Mouse (Mus musculus) gastrocnemius, postnatal 25 days (tissue): ENCODE data around the gene Klhl29. TPM values are rescaled to one million over a fixed set of nuclear protein-coding genes. Genes with fewer than 3 reads are reported as not detected.

Source experiments
- DNase-seq: peaks from one replicate; pipeline ENCODE4 v3.0.0; 2022
- long read RNA-seq, 2 experiments: library from polyadenylated mRNA; stranded (forward); transcript quantifications; one replicate each; pipeline ENCODE4 v2.0.0; 2021
- total RNA-seq, 2 experiments: library from RNA; stranded (reverse); gene quantifications; 1 replicate in 1 of 2; 2 replicates in 1 of 2; pipeline ENCODE4 v1.2.3; 2021

The Klhl29 gene
- total RNA-seq = 1 to 10 TPM; 1.5 to 3.4 TPM
- long read RNA-seq, experiment 1, partial matches to known transcripts = 0 of 1 reads
- long read RNA-seq, experiment 1, other reads (novel, unspliced or antisense) = 1 of 1 reads
- long read RNA-seq, experiment 2, partial matches to known transcripts = 0 of 2 reads
- long read RNA-seq, experiment 2, other reads (novel, unspliced or antisense) = 2 of 2 reads

DNA sequence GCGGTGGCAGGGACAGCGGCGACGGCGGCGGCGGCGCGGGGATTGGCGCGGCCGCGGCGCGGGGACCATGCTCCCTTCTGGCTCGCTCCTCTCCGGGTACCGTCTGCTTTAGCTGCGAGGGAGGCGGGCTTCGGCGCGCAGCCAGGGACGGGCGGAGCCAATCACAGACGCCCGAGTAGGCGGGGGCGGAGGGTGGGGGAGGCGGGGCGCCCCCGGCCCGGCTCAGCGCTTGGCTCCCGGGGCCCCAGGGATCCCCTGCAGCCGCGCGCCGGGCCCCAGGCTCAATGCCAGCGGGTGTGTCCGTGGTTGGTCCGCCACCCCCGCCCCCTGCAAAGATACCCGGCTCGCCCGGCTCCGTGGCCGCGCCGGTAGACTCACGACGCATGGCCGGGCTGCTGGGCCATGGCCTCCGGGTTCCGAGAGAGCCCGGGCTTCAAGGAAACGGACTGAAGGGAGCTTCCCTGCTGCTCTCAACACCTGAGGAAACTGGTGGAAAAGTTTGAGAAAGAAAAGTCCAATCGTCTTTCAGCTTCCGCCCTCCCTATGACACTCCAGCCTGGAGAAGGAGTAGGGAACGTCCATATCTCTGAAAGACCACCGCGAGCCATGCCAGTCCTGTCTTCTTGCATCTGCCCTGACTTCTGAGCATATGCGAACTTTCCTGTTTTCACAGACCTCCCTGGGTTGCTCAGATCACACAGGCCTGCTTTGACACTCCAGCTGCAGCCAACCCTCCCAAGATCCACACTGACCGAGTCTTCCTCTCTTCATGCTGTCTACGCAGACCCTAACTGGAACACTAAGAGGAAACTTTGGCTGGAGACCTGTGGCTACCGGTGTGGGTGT lies at the start of gene Klhl29:
TSS of gene Klhl29 (minus strand) at position 67 of the 846 bp plus-strand sequence.
- peak; percentile 86 for DNase-seq

DNA sequence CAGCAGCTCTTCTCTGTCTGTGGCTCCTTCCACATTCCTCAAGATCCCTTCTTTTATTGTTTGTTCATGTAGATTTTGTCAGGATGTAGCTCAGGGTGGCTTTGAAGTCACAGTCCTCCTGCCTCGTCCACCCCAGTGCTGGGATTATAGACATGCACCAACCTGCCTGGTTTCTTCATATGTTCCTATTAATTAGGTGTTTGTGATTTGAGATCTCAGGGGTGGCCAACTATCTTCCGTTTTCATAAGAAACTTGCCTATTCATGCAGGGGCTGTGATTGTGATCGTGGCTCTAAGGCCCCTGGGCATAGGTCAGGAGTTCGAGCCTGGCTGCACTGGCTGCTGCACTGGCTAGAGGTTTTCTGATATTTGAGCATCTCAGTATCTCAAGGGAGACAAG lies 49.8 kb upstream of the Klhl29 start:
- no peak for DNase-seq

DNA sequence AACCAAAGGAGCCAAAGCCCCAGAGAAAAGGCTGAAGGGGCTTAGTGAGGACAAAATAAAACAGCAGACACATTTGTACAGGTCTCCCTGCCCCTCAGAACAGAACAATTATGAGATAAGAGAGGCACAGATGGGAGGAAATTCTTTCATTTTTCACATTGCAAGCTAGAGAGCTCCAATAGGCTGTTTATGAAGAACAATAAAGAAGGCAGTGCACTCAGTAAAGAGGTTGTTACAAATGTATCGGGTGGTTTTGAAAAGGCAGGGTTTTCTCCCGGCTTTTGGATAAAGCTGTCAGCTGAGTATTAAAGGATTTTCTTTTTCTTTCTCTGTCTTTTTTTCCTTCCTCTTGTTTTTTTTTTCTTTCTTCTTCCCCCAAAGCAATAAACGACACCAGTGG lies 40.3 kb upstream of the Klhl29 start:
- no peak for DNase-seq

DNA sequence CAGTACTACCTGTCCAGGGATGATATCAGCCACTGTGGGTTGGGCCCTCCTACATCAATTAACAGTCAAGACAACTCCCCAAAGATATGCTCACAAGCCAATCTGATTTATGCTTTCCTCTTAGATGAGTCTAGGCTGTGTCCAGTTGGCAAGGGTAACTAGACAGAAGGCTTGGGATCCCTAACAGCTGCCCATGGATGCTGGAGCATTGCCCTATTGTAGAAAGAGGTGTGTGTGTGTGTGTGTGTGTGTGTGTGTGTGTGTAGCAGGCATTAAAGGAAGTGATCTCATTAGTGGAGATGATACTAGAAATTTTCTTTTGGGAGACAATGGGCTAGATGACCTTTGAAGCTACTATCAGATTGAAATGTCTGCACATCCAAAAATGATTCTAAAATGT lies 38.5 kb upstream of the Klhl29 start:
- no peak for DNase-seq

DNA sequence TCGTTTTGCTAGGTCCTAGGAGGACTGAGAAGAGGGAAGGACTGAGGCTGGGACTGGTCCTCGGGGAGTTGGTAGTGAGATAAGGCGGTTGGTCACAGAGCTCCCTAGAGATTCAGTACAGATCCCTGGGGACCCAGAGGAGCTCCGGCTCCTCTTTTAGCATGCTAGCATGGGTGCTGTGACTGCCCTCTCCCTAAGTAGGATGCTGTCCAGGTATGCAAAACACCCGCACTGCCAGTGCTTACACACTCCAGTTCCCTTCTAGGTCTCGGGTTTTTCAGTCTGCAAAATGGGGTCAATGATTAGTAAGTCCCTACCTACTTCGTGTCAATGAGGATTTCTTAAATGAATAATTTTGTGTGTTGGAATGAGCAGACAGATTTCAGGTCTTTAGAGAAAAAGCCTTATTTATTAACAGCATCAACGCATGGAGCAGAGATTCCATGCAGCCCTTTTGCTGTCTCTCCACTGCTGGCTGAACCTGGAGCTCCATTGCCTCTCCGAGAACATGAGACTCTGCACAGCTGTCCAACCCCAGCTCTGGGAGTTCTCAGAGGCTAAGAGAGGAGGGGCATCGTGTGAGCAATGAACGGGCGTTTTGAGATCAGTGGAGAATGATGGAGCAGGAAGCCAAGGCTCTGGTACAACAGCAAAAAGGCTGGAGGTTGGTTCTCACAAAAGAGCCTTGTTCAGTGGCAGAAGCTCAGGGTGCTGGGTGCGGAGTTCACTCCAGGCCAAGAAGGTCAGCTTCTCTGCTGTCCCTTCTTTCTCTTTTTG lies 36.5 kb upstream of the Klhl29 start:
- DNase-seq = no peak

DNA sequence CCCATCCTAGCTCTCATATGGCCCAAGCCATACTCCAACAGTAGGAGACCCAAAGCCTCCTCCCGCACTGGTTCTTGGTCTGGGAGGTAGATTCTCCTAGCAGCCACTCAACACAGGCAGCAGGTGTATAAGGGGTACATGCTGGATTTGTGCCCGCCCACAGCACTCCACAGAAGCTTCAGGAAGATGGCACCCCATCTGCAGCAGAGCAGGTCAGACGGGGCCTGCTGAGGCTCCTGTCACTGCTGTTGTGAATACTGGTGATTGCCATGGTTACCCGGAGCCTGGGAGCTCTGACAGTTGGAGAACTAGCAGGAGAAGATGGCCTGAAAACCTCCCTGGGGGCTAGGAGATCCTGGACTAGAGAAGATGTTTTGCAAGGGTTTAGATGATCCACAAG lies 35.9 kb upstream of the Klhl29 start:
- DNase-seq = no peak

DNA sequence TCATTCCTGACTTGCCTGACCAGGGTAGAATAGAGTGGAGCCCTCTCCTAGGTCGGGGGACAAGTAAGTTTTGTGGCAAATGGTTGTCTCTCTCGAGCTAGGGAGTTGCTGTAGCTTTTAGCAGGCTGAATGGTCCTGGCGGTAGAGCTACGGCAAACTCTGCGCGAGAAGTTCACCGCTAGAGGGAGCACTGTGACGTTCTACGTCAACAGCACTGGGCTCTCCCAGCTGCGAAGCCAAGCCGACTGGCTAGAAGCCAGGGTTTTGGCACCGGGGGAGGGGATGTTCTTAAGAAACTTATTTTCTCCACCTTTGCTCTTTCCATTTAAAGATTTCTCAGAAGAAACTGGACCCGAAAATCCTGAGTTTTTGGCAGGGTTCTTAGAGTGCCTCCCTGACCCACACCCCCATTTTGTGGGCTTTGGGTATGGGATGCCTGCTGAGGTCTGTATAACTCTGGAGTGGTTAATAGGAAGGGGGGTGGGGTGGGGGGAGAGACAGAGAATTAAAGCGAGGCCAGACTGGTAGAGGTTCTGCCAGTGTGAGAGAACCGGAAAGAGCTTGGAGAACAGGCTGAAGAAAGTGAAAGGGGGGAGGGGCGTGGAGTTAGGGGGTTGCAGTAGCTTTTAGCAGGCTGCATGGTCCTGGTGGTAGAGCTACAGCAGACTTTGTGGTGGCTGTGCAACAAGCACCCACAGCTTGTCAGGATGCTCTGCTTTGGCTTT lies 35.1 kb upstream of the Klhl29 start:
- DNase-seq = peak; percentile 58

DNA sequence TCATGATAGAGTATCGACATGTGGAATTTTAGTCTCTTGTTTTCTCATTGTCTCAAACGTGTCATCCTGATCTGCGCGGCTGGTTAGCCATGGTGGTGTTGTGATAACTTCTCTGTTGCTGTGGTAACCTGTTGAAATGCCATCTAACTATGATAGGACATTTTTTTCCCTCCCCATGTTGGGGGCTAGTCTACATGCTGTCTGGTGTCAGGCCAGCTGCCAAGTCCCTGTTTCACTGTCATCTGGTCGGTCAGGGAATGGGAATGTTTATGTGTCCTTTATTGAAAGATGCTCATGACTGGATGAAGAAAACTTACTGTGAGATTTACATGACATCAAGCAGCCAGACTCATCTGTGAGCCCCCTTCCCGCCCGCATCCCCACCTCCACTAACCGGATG lies 31.7 kb upstream of the Klhl29 start:
- no peak for DNase-seq

DNA sequence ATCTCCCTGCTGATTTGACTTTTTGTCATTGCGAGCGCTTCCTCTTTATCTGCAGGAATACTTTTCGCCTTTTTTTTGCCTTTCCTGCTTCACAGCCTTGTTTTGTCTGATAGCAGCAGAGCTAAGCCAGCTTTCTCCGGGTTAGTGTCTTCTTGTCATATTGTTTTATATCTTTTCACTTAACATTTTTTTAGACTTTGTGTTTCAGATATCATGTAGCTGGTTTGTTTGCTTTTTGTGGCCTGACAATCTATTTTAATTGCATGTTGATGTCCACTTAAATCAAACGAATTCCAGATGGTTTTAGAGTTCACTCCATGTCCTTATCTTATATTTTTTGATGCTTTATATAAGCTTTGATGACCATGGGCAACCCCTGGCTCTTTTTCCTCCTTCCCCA lies 21.9 kb upstream of the Klhl29 start:
- DNase-seq = no peak

DNA sequence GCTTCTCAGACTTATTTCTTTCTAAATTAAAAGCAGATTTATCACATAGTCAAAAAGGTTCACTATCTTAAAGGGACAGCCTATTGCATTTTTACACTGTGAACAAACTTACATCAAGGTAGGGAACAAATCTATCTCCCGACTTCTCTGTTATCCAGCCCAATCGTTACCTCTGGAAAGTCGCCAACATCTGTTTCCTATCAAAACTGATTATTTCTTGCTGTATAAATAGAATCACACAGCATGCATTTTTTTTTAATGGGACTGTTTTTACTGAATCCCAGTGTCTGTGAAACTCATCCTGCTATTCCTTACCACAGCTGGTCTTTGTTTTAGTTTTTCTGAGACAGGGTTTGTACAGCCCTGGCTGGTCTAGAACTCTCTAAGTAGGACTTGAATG lies 19.7 kb upstream of the Klhl29 start:
- DNase-seq = no peak

DNA sequence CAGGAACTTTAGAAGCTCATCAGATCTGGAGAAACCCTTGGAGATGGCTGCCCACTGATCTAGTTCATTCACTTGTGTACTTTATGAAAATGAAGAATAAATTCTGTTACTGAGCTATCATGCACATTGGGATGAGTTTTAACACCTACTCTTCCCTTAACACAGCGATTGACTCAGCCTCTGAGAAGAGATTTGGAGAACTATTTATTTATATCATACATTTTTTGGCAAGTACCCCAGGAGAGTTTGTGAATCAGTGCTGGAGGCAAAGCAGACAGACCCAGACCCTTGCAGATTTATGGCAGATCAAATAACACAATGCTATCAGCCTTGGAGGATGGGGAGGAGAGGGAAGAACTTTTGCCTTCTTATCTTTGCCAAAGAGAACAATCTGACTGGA lies 11.6 kb upstream of the Klhl29 start:
- no peak for DNase-seq

DNA sequence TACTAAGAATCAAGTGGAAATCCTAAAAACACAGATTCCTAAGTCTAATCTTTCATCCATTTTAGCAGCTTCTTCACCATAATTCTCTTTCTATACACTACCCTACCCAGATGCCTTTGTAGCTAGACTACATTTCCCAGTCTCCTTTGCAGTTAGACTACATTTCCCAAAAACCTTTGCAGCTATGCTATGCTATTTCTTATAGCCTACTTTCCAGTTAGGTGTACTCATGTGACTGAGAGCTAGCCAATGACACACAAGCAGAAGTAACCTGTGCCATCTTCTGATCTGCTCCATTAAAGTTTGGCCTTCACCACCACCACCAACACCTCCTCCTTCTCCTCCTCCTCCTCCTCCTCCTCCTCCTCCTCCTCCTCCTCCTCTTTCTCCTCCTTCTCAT lies 11.2 kb upstream of the Klhl29 start:
- no peak for DNase-seq

DNA sequence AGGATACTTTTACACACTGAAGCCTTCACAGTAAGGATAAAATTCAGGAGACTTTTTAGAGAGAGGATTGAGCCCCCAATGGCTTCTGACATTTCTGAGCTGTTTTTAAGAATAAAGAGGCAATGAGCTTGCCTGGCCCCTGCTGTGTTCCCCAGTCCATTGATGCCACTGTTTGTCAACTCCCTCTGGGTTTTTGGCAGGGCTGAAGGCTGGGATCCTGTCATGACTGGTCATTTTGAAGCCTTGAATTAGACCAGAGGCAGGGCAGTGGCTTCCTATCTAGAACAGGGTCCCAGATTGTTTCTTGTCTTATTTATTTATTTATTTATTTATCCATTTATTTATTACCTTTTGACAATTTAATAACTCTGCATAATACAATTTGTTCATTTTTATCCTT lies 6.2 kb upstream of the Klhl29 start:
- DNase-seq = no peak

DNA sequence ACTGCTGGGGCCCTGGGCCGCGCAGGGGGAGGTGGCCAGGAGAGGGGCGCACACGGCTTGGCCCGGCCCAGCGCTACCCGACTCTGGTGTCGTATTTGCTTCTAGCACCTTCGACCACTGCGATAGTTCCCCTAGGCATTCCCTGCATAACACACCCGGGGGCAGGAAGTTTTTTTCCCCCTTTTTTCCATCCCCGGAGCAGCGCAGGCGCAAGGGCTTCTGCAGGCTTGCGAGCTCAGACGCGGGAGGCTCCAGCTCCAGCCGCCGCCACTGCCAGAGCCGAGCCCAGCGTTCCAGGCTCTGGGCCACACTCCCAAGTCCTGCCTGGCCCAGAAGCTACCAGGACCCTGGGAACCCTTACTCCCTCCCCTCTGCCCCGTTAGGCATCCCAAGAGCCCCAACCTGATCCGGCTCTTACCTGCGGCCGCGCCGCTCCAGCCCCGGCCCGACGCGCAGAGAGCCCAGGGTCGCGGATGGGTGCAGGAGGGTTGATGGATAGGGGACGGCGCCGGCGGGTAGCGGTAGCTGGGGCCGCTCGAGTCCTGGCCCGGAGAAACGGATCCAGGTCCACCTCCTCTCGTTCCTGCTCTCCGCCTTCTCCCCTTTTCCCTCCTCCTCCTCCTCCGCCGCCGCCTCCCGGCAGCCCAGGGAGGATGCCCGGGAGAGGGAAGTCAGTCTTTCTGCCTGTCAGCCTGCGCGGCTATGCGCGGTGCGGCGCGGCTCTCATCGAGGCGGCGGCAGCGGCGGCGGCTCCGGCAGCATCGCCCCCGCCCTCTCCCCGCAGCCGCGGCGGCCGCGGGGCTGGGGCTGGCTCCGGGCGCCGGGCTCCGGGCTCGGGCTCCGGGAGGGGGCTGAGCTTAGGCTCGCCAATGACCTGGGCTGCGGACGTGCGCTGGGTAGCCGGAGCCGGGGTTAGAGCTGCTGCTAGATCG lies 532 bp downstream of the Klhl29 start:
- DNase-seq = peak; percentile 41

DNA sequence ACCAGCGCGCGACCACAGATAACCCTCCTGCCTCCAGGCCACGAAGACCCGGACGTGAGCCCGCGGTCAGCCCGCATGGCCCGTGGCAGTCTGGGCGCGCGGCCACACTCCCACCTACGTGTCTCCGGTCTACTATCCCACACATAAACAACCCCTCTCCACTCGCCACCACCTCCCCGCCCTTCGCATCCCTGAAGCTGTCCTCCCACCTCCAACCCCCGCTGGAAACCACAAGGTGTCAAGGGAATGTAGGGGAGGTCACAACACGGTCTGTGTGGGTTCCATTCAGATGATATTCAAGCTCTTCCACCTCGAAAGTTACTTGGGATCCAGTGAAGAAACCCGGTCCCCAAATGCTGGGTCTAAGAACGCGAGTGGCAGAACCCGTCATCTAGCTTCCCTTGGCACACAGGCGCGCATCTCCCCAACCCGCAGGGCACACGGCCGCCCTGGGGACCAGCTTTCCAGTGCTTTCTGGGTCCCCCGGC lies 1.2 kb downstream of the Klhl29 start:
- peak; percentile 33 for DNase-seq

DNA sequence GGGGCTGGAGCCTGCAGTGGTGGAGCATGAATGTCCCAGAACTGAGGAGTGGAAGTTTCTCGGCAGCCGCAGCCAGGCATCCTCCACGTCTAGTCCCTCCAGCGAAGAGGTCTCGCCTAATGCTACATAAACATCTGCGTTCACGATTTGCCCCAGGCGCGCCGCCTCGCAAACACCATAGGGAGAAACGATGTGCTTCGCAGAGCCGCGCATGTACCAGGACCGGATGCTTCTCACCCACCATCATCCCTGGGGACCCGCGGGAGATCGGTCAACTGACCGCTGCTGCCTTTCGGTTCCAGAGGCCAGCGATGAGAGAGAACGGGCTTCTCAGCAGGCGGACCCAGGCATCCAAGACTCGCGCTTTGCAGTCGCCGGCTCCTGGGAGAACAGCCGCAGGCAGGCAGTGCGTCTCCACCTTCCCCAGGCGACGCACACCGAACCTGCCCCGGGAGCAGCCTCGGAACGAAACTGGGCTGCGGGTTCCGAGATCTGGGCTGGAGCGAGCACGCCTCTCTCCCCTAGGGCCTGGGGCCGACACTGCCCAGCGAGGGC lies 1.8 kb downstream of the Klhl29 start:
- DNase-seq = peak; percentile 27

DNA sequence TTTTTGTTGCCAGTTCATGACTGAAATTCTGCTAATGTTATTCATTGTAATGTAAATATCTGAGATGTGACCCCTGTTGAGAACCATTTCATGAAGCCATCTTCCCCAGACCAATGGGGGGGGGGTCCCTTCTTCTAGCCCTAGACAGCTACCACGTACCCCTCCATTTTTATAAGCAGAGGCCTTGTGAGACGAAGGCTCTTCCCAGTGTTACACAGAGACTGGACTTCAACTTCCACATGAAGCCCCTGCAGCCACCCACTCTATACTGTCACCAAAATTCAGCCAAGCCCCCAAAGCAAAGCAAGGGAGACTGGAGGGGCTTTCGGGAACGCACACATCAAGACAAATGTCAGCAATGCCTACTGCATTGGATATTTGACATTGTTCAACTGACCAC lies 6.1 kb downstream of the Klhl29 start:
- DNase-seq = no peak

DNA sequence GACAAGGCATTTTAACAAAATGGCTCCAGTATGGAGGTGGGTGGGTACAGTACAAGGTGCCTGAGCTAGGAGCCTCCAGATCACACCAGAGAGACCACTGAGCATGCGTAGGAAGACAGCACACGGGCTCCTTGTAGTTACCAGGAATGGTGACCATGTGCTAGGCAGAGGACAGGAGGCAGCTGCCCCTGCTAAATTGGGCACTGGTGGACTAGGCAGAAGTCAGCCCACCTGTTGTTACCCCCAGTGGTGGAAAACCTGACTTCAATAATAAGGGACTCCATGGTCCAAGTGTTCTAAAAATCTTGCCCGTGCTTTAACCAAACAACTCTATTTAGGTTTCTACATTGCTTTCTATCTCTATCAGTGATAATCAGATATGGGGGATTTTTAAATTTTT lies 10.6 kb downstream of the Klhl29 start:
- DNase-seq = no peak

DNA sequence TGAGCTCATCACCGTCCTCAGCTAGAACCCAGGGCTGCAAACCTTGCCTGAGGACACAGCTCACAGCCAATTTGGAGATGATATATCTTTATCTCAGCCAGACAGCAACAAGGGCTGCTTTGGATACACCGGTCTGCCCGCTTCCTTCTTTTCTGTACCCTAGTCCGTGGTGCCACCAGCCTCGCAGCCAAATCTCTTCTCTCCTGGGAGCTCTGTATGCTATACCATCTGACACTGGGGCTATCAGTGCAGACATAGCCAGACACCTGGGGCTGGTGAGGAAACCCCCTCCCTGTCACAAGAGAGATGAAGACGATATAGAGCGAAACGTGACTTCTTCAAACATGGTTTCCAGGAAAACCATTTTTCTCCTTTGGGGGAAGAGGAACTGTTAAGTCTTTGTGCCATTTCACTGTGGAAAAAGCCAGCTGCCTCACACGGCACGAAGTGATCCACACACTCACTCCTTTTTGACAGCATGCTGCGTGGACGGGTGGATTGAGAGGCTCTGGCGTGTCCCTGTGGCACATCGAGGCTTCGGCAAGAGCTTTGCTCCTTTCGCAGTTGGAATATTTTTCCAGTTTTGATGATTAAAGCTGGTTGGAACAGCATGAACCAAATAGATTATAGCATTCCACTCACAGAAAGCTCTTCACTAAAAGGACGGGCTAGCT lies 11.4 kb downstream of the Klhl29 start:
- no peak for DNase-seq

DNA sequence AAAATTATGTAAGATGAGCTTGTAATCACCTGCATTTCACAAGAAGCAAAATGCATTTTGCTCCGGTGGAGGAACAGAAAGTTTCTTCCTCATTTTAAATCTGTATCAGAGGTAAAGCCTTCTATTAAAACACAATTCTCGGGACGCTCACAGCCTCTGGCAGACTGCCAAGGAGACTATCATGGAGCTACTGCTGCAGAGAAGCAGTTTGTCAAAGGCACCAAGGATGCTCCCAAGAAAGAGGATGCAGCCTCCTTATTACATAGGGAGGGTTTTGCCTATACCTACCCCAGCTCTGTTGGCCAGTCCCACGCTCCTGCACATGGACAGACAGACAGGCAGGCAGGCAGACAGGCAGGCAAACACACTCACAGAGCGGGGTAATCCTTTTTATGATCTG lies 16.4 kb downstream of the Klhl29 start:
- no peak for DNase-seq
